Mouse (Mus musculus): ENCODE data around the gene Gm9857.

Gm9857 gene

DNA sequence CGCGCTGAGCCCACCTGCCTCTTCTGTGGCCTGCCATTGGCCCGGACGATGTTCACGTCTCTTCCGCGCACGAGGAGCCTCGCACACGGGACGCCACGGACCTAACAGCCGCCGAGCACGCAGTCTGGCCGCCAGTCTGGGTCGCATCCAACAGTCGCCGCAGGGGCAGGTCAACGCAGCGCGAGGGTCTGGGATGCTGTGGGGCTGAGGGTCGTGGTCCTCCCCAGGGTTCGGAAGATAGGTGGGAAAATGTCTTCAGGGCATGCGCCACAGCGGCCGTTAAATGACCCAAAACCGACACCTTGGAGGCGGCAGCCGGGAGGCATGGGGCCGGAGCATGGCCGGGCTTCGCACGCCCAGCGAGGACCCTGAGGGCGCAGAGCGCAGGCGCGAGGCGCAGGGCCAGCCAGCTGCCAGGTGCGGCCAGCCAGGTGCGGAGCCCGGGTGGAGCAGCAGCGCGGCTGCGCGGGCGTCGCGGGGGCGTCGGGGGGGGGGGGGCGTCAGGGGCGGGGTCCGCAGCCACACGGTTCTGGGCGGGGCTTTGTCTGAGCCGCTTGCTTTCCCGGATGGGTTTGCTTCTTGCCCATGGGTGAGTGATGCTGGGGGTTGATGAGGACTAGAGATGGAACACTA, at the start of gene Gm9857:
TSS of gene Gm9857 (minus strand) at position 445 of the 633 bp plus-strand sequence.
- peak in 1 of 2 experiments; percentile 16 for DNase-seq

DNA sequence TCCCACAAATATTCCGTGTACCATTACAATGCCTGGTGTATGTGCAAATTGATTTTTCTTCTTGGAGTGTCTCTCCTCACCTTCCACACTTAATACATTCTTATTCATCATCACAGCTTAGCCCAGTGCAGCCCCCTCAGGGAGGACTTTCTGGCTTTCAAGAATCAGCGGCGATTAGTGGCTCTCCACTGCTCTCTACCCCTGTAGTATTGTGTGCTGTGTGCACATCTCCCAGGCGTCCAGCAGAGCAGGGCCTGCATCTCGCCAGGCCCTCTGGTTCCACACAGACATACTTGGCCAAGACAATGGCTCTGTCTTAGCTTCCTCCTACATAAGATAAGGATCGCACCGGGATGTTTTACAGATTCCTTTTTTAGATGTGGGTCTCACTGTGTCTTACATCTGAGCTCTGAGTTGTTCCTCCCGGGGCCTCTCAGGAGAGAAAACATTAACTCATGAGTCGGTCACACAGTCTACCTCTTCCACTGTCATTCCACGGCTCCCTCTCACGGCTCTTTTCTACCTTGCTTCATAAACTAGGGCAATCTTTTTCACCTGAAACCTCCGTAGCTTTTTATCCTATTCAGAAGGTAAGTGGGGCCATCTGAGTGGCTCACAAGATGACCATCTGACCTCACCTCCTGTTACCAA, 46.9 kb upstream of the Gm9857 start:
- no peak for DNase-seq

- DNase-seq = no peak
Observed at GRCm38 (mm10) chr3:108986534-108986933, 46.3 kb upstream of the Gm9857 start.

DNA sequence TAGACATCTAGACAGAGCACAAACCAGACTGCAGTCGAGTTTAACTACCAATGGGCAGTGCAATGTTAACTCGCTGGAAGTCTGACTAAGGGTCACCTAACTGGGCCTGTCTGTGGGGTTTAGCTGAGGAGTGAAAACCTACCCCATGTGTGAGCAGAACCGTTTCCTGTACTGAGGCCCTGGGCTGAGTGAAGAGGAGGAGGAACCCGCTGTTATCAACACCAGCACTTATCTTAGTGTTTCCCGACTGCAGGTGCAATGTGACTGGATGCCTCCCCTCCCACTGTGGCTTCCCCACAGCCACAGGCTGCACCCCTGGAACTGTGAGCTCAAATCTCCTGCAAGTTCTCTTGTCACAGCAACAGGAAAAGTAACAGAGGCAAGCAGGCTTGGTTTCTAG, 43.7 kb upstream of the Gm9857 start:
- DNase-seq = no peak

DNA sequence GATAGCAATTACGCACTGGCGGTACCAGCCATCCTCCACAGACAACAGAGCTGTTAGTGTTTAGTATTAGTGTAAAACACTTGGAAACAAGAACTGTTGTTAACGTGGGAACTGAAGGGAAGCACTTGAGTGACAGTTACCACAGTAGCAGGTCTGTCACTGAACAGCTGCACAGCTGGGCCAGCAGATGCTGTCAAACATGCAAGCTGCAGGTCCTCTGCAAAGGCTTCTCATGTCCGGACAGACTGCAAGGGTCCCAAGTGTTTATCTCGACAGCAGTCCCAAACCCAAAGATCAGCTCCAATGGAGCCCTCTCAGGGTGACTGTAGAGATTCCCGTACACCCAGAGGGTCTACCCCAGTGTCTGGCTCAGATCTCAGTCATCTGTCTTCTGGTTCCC, 41.7 kb upstream of the Gm9857 start:
- DNase-seq = no peak

DNA sequence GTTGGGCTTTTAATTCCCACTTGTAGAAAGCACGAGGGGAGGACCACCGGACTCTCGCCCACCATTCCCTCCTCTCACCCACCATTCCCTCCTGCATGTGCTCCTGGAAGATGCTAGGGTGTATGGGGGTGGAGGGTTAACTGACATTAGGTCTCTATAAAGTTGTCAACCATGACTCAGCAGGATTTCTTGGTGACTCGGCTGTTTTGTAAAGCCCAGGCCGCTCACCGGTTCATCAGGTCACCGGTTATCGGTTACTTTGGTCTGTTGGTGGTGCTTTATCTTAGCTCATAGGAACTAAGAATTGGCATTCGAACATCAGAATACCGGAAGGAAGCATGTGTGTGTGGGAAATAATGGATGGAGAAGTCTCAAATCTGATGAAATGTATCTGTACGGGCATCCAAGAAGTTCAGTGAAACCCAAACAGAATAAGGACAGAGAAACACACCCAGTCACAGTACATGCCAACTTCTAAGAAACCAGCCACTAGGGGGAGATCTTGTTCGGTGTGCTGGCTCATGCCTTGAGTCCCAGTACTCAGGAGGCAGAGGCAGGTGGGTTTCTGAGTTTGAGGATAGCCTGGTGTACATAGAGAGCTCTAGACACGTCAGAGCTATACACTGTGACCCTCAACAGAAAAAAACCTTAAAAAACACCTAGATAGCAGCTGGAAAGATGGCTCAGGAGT, 37.2 kb upstream of the Gm9857 start:
- DNase-seq = no peak

GRCm38 (mm10) chr3:108974920-108975485, 34.8 kb upstream of the Gm9857 start:
- DNase-seq = peak in 1 of 2 experiments; percentile 24

DNA sequence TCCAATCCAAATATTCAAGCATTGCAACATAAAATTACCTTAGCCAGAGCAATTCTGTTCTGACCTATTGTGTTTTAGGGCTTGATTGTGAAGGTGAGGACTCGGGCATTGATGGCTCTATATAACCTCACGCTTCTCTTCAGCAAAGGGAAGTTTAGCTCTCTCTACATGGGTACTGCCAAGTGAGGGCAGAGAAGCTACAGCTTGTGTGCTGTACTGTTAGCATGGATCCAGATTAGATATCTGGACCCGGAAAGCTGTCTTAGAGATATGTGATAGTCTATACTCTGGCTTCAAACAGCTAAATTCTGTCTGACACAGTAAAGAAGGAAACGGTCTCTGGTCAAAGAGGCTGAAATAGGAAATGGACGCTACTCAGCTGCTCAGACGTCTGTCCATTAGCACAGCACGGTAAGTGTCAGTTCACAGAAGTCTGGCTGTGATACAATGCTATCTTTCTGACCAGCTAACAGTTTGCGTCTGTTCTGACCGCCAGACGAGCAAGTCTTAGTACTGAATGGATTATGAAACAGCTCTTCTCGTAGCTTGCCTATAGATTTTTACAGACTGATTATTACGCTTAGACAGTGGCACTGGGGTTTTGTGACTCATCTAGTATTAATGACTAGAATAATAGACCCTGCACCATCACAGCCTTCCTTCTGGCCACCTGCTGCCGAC, 33.9 kb upstream of the Gm9857 start:
- DNase-seq = no peak

DNA sequence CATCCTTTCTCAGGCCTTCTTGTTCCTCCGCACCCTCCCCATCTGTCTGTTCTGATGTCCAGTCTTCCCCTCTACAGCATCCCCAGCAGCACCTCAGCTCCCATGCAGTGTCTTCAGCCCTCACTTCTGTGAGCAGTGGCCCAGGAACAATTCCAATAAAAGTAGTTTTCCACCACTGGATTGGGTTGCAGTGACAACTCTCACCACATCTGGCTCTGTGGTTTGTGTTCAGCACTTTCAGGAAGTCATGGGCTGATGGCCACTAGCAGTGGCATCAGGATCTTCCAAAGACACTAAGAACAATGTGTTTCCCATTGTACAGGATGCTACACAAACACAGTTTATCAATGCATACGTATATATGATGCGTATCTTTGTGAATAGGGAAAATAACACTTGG, 25.8 kb upstream of the Gm9857 start:
- no peak for DNase-seq

DNA sequence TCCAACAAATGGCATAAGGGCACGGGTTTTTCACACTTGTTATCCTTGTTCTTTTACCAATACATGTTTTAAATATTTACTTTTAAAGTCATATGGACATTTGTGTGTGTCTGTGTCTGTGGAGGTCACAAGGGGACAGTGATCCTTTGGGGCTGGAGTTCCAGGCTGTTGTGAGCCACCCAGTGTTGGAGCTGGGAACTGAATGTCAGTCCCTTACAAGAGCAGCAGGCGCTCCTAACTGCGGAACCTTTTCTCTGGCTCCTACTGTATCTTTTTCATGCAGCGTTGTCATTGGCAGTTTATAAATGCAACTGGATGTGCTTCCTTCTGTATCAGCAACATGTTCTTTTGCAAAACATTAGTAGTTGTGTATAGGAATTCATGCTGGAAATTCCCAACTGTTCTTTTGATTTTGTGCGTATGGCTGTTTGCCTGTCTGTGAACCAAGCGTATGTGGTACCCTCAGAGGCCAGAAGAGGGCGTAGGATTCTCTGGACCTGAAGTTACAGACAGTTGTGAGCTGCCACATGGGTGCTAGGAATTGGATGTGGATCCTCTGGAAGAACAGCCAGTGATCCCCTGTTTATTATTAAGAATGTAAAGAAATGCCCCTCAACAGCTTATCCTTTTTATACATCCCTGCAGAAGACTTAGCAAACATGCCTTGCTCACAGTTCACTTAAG, 24.3 kb upstream of the Gm9857 start:
- DNase-seq = peak; percentile 30 to 33

DNA sequence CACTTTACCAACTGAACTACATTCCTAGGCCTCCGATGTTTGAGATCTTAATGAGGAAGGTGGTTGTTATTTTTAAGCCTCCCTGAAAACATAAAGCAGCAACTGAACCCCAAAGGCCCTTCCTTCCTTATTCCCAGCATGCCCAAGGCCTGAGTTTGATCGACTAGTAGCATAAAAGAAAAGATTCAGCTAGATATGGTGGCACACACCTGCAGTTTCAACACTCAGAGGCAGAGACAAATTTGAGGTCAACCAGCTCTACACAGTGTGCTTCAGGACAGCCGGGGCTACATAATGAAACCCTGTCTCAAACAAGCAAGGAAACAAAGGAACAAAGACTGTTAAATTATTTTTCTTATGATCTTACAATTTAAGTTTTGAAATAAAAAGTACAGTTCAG, 23.5 kb upstream of the Gm9857 start:
- no peak for DNase-seq

DNA sequence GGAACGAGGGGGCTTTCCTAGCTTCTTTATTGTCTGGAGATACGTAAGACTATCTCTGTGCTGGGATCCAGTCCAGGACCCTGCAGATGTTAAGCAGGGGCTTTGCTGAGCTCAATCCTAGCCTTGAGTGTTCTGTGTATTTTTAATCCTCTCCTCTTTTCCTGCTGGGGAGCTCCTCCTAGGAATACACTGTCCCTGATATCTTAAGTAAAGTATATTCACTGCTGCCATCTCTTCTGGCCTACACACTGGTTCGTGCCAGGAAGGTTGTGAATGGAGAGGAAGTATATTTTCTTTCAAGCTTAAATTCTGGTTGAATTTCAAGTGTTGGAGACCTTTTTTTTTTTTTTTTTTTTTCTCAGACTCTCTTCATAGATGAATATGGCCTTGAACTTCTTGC, 23.0 kb upstream of the Gm9857 start:
- DNase-seq = no peak

GRCm38 (mm10) chr3:108961655-108962054, 21.4 kb upstream of the Gm9857 start:
- no peak for DNase-seq

GRCm38 (mm10) chr3:108961226-108961625, 21.0 kb upstream of the Gm9857 start:
- DNase-seq = peak in 1 of 2 experiments; percentile 18

- DNase-seq = no peak
Observed at GRCm38 (mm10) chr3:108959680-108960295, 19.5 kb upstream of the Gm9857 start.

GRCm38 (mm10) chr3:108957976-108958375, 17.7 kb upstream of the Gm9857 start:
- no peak for DNase-seq

DNA sequence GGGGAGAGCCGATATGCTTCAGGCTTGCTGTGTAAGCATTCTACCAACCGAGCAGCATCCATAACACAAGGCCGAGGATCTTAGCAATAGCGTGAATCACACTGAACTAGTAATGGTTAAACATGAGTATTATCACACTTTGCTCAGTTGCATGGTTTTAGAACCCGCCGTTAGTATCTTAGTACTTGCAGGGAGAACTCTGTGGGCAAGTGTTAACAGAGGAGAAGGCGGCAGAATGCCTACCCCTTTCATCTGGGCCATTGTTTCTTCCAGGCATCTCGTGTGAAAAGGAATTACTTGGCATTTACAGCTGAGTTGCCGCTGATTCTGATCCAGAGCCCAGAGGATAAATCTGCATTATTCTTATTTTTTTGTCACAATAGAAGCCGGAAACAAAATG, 751 bp upstream of the Gm9857 start:
- DNase-seq = no peak

- DNase-seq = no peak
Observed at GRCm38 (mm10) chr3:108939573-108939972, 672 bp downstream of the Gm9857 start, which contains the start of gene Henmt1. Gene Henmt1, plus strand, starts transcription at chr3:108939873.

DNA sequence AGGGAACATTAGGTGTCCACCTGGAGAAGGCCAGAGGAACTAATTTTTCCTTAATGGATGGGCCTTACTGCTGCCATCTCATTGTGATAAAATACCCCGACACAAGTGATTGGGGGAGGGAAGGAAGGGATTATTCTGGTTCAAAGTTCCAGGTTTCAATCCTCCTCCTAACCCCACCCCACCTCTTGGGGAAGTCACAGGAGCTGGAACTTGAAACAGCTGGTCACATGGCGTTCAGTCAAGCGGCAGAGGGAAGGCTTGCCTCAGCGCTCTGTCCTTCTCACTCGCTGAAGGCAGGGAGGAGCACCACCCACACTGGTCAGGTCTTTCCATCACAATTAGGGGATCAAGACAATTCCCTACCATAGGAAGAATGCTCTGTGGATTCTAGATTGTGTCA, 1.6 kb downstream of the Gm9857 start:
- DNase-seq = no peak

DNA sequence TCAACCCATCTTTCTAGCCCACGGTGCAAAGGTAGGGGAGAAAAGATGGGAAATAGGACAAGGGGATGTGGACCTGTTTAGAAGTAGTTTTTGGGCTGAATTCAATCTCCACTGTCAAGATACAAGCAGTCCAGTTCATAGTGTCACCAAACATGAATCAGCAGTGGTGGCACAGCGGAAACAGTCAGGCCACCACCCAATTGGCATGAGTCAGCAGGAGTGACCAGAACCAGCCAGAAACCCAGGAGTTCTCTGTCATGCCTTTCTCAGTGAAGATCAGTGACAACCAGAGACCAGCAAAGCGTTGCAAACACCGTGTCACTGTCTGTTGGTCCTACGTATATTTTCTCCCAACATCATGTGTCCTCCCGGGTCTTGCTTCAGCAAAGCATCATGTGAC, 6.7 kb downstream of the Gm9857 start:
- no peak for DNase-seq

DNA sequence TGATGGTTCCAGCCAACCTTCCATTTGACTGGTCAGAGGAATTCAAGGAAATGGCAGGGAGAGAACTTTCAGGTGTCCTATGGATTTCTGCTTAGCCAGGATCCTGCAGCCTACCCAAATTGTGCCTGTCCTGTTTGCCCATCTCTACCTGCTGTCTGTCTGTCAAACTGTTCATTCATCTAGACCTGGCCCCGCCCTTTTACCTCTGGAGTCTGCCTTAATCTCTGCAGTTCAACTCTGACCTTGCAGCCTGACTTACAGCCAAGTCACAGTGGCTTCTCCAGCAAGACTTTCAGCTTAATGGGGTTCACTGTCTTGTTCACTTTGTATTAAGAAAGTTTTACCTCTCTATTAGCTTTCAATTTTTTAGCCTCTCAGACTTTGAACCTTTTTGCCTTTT, 13.9 kb downstream of the Gm9857 start:
- DNase-seq = no peak

DNA sequence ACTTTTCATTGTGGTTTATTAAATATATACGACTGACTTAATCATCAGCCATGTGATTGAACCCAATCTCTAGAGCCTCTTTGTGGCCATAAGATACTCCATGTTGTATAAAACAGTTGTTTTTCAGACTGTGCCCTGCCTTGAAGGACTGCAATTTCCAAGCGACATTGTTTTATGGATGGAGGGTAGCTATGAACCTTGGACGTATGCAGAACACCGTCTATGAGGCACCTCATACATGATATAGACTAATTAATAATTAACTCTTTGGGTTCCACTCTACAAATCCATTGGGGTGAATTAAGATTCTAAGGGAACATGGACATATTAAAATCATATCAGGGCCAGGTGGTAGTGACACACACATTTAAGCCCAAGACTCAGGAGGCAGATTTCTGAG, 14.6 kb downstream of the Gm9857 start:
- no peak for DNase-seq

All from cerebellum, postnatal 36 days (tissue).